In the genomic region with DNA sequence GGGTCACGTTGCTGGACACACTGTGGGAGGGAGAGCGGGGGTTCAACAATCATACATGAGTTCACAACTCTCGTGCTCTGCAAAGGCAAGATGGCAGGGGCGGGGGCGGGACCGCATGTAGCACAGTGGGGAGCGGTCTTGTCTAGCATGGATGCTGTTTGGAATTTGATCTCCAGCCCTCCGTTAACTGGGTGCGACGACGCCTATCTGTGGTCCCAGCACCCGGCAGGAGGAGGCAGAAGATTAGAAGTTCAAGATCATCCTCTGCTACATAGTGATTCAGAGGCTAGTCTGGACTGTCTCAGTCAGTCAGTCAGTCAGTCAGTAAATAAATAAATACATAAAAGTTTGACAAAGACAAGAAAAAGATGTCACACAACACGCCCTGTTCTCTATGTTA, we compare ENCODE assay signal across 28 mouse cellular contexts. TPM values are rescaled to one million over a fixed set of nuclear protein-coding genes. Genes with fewer than 3 reads are reported as not detected.
DNase-seq lines count a peak whose midpoint lies in the region; ATAC-seq and TF ChIP-seq lines count a peak whose summit lies in the region.
"Had no signal": no experiment of that assay in that cellular context is flagged by ENCODE, and none has a peak within 500 bp of the region (broad histone marks: within the 10 kb centered on the region; RNA-seq: fewer than 3 reads in every experiment).

No protein-coding gene starts in this region.

- ATAC-seq in liver, embryonic 12.5 days = peak; percentile 31; the same call in 1 of the 2 replicates
- no peak for ATAC-seq in liver, postnatal 0 days
- ATAC-seq in megakaryocyte-erythroid progenitor cell, adult 5-6 weeks (replicated peaks; ENCODE audit: low FRiP score, low TSS enrichment, poor library complexity, severe bottlenecking) = peak; percentile 51
- ATAC-seq: forebrain, embryonic 14.5 days; forebrain, embryonic 16.5 days had no signal

- no peak for TF ChIP-seq POLR2A in MEL (IDR thresholded peaks at IDR 0.05; ENCODE audit: control insufficient read depth in 1 of 2, insufficient read depth in 1 of 2, low read depth in 1 of 2, low read length in 2 of 2, poor library complexity in 1 of 2)

- no peak for DNase-seq in liver, postnatal 0 days
- DNase-seq in MEL (ENCODE audit: low read depth, low spot score) (no peak), ZHBTc4 (ENCODE audit: low read depth, low spot score) (peak; percentile 38)
- no peak for DNase-seq in cerebellum, adult 11-12 months
- DNase-seq in frontal cortex, postnatal 14 days (ENCODE audit: low spot score in 2 of 2) = no peak
- DNase-seq in natural killer cell, adult 2 months (ENCODE audit: low spot score in 2 of 2) = no peak
- DNase-seq: adrenal gland, adult 2 months; adrenal gland, postnatal 14 days; adrenal gland, postnatal 36 days; cerebellum, adult 18-20 months; cerebellum, adult 8-10 months; cerebellum, adult 9-11 months; cerebellum, postnatal 14 days; cerebellum, postnatal 36 days; embryo, embryonic 11 days had no signal

- no peaks in the 10 kb centered on the region for H3K9me3 ChIP-seq in liver, embryonic 12.5 days (replicated peaks)
- H3K9me3 ChIP-seq in liver, postnatal 0 days (ENCODE audit: low read length) = no peaks in the 10 kb centered on the region
- no peaks in the 10 kb centered on the region for H3K9me3 ChIP-seq in MEL (replicated peaks; ENCODE audit: insufficient read depth, low read length)
- H3K9me3 ChIP-seq: embryonic facial prominence, embryonic 13.5 days; embryonic facial prominence, embryonic 15.5 days; forebrain, embryonic 10.5 days; forebrain, embryonic 12.5 days had no signal

- TF ChIP-seq CTCF in liver, postnatal 0 days (IDR thresholded peaks at IDR 0.05; ENCODE audit: low read depth) = no peak
- TF ChIP-seq CTCF in MEL (IDR thresholded peaks at IDR 0.05 in 2 of 3, conservative IDR thresholded peaks at IDR 0.05 in 1 of 3; ENCODE audit: control insufficient read depth in 1 of 3, insufficient read depth in 1 of 3, low read depth in 2 of 3, low read length in 3 of 3, poor library complexity in 1 of 3, severe bottlenecking in 1 of 3) = no peak

- H3K27me3 ChIP-seq in liver, embryonic 12.5 days (replicated peaks) = peaks cover 10% of the 10 kb centered on the region; the same call in 1 of the 2 replicates
- H3K27me3 ChIP-seq in liver, postnatal 0 days (ENCODE audit: insufficient read depth, low read length) = no peaks in the 10 kb centered on the region
- no peaks in the 10 kb centered on the region for H3K27me3 ChIP-seq in MEL (ENCODE audit: control insufficient read depth in 1 of 2, insufficient read depth in 2 of 2, low read length in 2 of 2)
- H3K27me3 ChIP-seq: embryonic facial prominence, embryonic 13.5 days; embryonic facial prominence, embryonic 15.5 days; forebrain, embryonic 12.5 days had no signal

- H3K9ac ChIP-seq in liver, embryonic 12.5 days = no peak overlapping the region
- H3K9ac ChIP-seq in liver, postnatal 0 days (replicated peaks) = no peak overlapping the region
- H3K9ac ChIP-seq in MEL (ENCODE audit: control insufficient read depth, low read depth, low read length, poor library complexity, severe bottlenecking) = no peak overlapping the region
- H3K9ac ChIP-seq: embryonic facial prominence, embryonic 13.5 days; embryonic facial prominence, embryonic 15.5 days; forebrain, embryonic 12.5 days had no signal

- H3K36me3 ChIP-seq in liver, embryonic 12.5 days = no peaks in the 10 kb centered on the region
- H3K36me3 ChIP-seq in liver, postnatal 0 days (replicated peaks; ENCODE audit: insufficient read depth, low read length) = no peaks in the 10 kb centered on the region
- no peaks in the 10 kb centered on the region for H3K36me3 ChIP-seq in MEL (ENCODE audit: control insufficient read depth in 1 of 2, insufficient read depth in 2 of 2, low read length in 2 of 2)
- H3K36me3 ChIP-seq: embryonic facial prominence, embryonic 13.5 days; embryonic facial prominence, embryonic 15.5 days; forebrain, embryonic 10.5 days; forebrain, embryonic 12.5 days; G1E had no signal

- no peak overlapping the region for H3K4me2 ChIP-seq in liver, embryonic 12.5 days
- H3K4me2 ChIP-seq in liver, postnatal 0 days (ENCODE audit: low read depth, low read length) = no peak overlapping the region
- H3K4me2 ChIP-seq: embryonic facial prominence, embryonic 13.5 days; embryonic facial prominence, embryonic 15.5 days; forebrain, embryonic 12.5 days had no signal

- H3K79me2 ChIP-seq in MEL (ENCODE audit: control insufficient read depth, insufficient read depth, low read length, poor library complexity) = no peaks in the 10 kb centered on the region

- no peak for TF ChIP-seq EP300 in liver, postnatal 0 days (IDR thresholded peaks at IDR 0.05; ENCODE audit: low read depth)
- TF ChIP-seq EP300 in MEL (IDR thresholded peaks at IDR 0.05; ENCODE audit: low read depth in 1 of 2, low read length in 2 of 2) = no peak

- no peak overlapping the region for H3K27ac ChIP-seq in liver, embryonic 12.5 days
- no peak overlapping the region for H3K27ac ChIP-seq in liver, postnatal 0 days (ENCODE audit: low read depth)
- H3K27ac ChIP-seq in MEL (ENCODE audit: control insufficient read depth, low read depth, low read length) = no peak overlapping the region
- H3K27ac ChIP-seq: embryonic facial prominence, embryonic 13.5 days; embryonic facial prominence, embryonic 15.5 days; forebrain, embryonic 10.5 days; forebrain, embryonic 12.5 days had no signal

- TF ChIP-seq RAD21 in MEL (IDR thresholded peaks at IDR 0.05; ENCODE audit: low read depth, low read length) = no peak

- 0 out of 2 replicates have a peak, but pooled peaks cover 7% of the 10 kb centered on the region for H3K4me1 ChIP-seq in liver, embryonic 12.5 days
- H3K4me1 ChIP-seq in liver, postnatal 0 days (ENCODE audit: insufficient read depth) = no peaks in the 10 kb centered on the region
- H3K4me1 ChIP-seq in MEL (ENCODE audit: control insufficient read depth in 1 of 2, insufficient read depth in 2 of 2, low read length in 2 of 2) = no peaks in the 10 kb centered on the region
- H3K4me1 ChIP-seq: embryonic facial prominence, embryonic 13.5 days; embryonic facial prominence, embryonic 15.5 days; forebrain, embryonic 10.5 days; forebrain, embryonic 12.5 days had no signal

- H3K4me3 ChIP-seq in liver, embryonic 12.5 days = no peak overlapping the region
- H3K4me3 ChIP-seq in liver, postnatal 0 days (ENCODE audit: low read depth, low read length) = no peak overlapping the region
- no peak overlapping the region for H3K4me3 ChIP-seq in MEL (ENCODE audit: control insufficient read depth in 1 of 2, insufficient read depth in 1 of 2, low read depth in 2 of 2, low read length in 2 of 2)
- H3K4me3 ChIP-seq: embryonic facial prominence, embryonic 13.5 days; embryonic facial prominence, embryonic 15.5 days; erythroblast, embryonic 14.5 days; forebrain, embryonic 10.5 days; forebrain, embryonic 12.5 days had no signal

- 55% methylated on average over 13 of the region's 13 CpGs for WGBS in liver, embryonic 12.5 days (ENCODE audit: insufficient replicate concordance)
- WGBS in liver, postnatal 0 days (ENCODE audit: insufficient replicate concordance) = 73% methylated on average over 13 of the region's 13 CpGs

TF ChIP-seq in MEL, 35 proteins besides CTCF, POLR2A, EP300 and RAD21:
- TF ChIP-seq TAL1 (IDR thresholded peaks at IDR 0.05; ENCODE audit: low read length) = 0 out of 2 replicates have a peak, but pooled peaks have one; percentile 7
- TF ChIP-seq USF1 (IDR thresholded peaks at IDR 0.05; ENCODE audit: low read depth, low read length) = no peak

RNA-seq across cellular contexts. Expression of a gene that starts 14.0 kb away (rescaled TPM):
- polyA plus RNA-seq in liver, embryonic 12.5 days (2016; fragmentation: Nextera tagmentation; extraction: Ambion mirVana) = 0.01 and 0.02 TPM in 2 replicates
- polyA plus RNA-seq in liver, postnatal 0 days (2015; fragmentation: Nextera tagmentation; extraction: Ambion mirVana) = 0.06 TPM in 1 of 2 replicates, not detected in the other
- total RNA-seq in MEL (2012; rRNA removed) = 0.92 and 1.5 TPM in 2 replicates
- polyA plus RNA-seq in MEL (2012; ENCODE audit: insufficient read depth in 1 of 2, insufficient read length in 2 of 2, low read depth in 1 of 2, low replicate concordance in 2 of 2, missing spikeins in 1 of 2) = under 1 TPM in 1 of 2 experiments, not detected in 1; 0.86 TPM
- total RNA-seq in megakaryocyte-erythroid progenitor cell, adult 5-6 weeks (2014; fragmentation: Nextera tagmentation) = 0.42 TPM in 1 of 2 replicates, not detected in the other
- total RNA-seq in megakaryocyte-erythroid progenitor cell, adult 5-6 weeks (2017) = not detected in 2 replicates
- total RNA-seq: common myeloid progenitor, adult 5-6 weeks had no signal
- polyA plus RNA-seq: C2C12; embryonic facial prominence, embryonic 11.5 days; erythroblast, embryonic 14.5 days; forebrain, embryonic 10.5 days; forebrain, embryonic 12.5 days; forebrain, embryonic 14.5 days; forebrain, embryonic 16.5 days had no signal

RNA-seq across cellular contexts. Expression of a gene that starts 27.4 kb away (rescaled TPM):
- polyA plus RNA-seq in liver, embryonic 12.5 days (2016; fragmentation: Nextera tagmentation; extraction: Ambion mirVana) = 10.3 and 10.8 TPM in 2 replicates
- polyA plus RNA-seq in liver, postnatal 0 days (2015; fragmentation: Nextera tagmentation; extraction: Ambion mirVana) = 6.6 and 8.1 TPM in 2 replicates
- 1.2 and 1.6 TPM in 2 replicates for total RNA-seq in MEL (2012; rRNA removed)
- under 1 TPM in 1 of 2 experiments, not detected in 1; 0.70 TPM for polyA plus RNA-seq in MEL (2012; ENCODE audit: insufficient read depth in 1 of 2, insufficient read length in 2 of 2, low read depth in 1 of 2, low replicate concordance in 2 of 2, missing spikeins in 1 of 2)
- total RNA-seq in megakaryocyte-erythroid progenitor cell, adult 5-6 weeks (2014; fragmentation: Nextera tagmentation) = 1.8 TPM in 1 of 2 replicates, not detected in the other
- total RNA-seq in megakaryocyte-erythroid progenitor cell, adult 5-6 weeks (2017) = 0.08 and 0.09 TPM in 2 replicates
- total RNA-seq: G1E had no signal
- polyA plus RNA-seq: adrenal gland, adult 2 months; C2C12; erythroblast, embryonic 14.5 days; forebrain, embryonic 14.5 days; G1E had no signal
